Mouse (Mus musculus) MEL (cell line): Measurements from ENCODE around the gene Calhm2. TPM values are rescaled to one million over a fixed set of nuclear protein-coding genes. Genes with fewer than 3 reads are reported as not detected.

ENCODE experiments used
- DNase-seq: peaks from one replicate; pipeline ENCODE4 v3.0.0; 2011; ENCODE audit warnings: low read depth, low spot score
- H3K27ac ChIP-seq: 2 replicates; pipeline ENCODE4 v1.5.1; 2012; ENCODE audit warnings: low read depth, mild to moderate bottlenecking, control low read depth, low read length, moderate library complexity; ENCODE audit not compliant: control insufficient read depth
- H3K27me3 ChIP-seq, 2 experiments: fragments of 150-350 bp in 1 of 2; sonication (generic) in 1 of 2; 2 replicates each; pipeline ENCODE4 v1.6.1; 2012; ENCODE audit warnings: low read length in 2 of 2, mild to moderate bottlenecking in 2 of 2, improper control_type of control experiment in 1 of 2, moderate library complexity in 1 of 2; ENCODE audit not compliant: insufficient read depth in 2 of 2, control insufficient read depth in 1 of 2
- H3K36me3 ChIP-seq, 2 experiments: 2 replicates each; pipeline ENCODE4 v1.6.1; 2012 to 2014; ENCODE audit warnings: low read length in 2 of 2, improper control_type of control experiment in 1 of 2, inconsistent platforms in 1 of 2, mild to moderate bottlenecking in 1 of 2; ENCODE audit not compliant: insufficient read depth in 2 of 2, control insufficient read depth in 1 of 2
- H3K4me1 ChIP-seq, 2 experiments: fragments of 150-350 bp in 1 of 2; sonication (generic) in 1 of 2; 2 replicates each; pipeline ENCODE4 v1.6.1; 2012; ENCODE audit warnings: low read length in 2 of 2, improper control_type of control experiment in 1 of 2, mild to moderate bottlenecking in 1 of 2; ENCODE audit not compliant: insufficient read depth in 2 of 2, control insufficient read depth in 1 of 2
- H3K4me3 ChIP-seq, 2 experiments: fragments of 150-350 bp in 1 of 2; sonication (generic) in 1 of 2; 2 replicates each; pipeline ENCODE4 v1.5.1; 2012; ENCODE audit warnings: low read depth in 2 of 2, low read length in 2 of 2, mild to moderate bottlenecking in 2 of 2, moderate library complexity in 2 of 2, control low read depth in 1 of 2, improper control_type of control experiment in 1 of 2; ENCODE audit not compliant: control insufficient read depth in 1 of 2, insufficient read depth in 1 of 2
- H3K79me2 ChIP-seq: 2 replicates; pipeline ENCODE4 v1.6.1; 2012; ENCODE audit warnings: mild to moderate bottlenecking, low read length, moderate library complexity; ENCODE audit not compliant: control insufficient read depth, poor library complexity, insufficient read depth
- H3K9ac ChIP-seq: 2 replicates; pipeline ENCODE4 v1.6.1; 2012; ENCODE audit warnings: low read depth, mild to moderate bottlenecking, control low read depth, low read length, moderate library complexity; ENCODE audit not compliant: control insufficient read depth, poor library complexity, severe bottlenecking
- H3K9me3 ChIP-seq: fragments of 150-350 bp; sonication (generic); replicated peaks from 2 replicates; pipeline ENCODE4 v1.6.1; 2012; ENCODE audit warnings: mild to moderate bottlenecking, low read length, improper control_type of control experiment, moderate library complexity; ENCODE audit not compliant: insufficient read depth
- BHLHE40 ChIP-seq: IDR thresholded peaks from 2 replicates; pipeline ENCODE4 v1.6.1; 2012; ENCODE audit warnings: low read depth, mild to moderate bottlenecking, inconsistent platforms, low read length, improper control_type of control experiment, borderline replicate concordance
- CHD1 ChIP-seq: IDR thresholded peaks from 2 replicates; pipeline ENCODE4 v1.6.1; 2012; ENCODE audit warnings: low read depth, mild to moderate bottlenecking, inconsistent platforms, low read length, improper control_type of control experiment
- CHD2 ChIP-seq: IDR thresholded peaks from 2 replicates; pipeline ENCODE4 v1.6.1; 2011; ENCODE audit warnings: low read length, improper control_type of control experiment
- CTCF ChIP-seq, 3 experiments: IDR thresholded peaks in 2 of 3; conservative IDR thresholded peaks in 1 of 3; 2 replicates each; pipeline ENCODE4 v1.5.1; 2011 to 2012; ENCODE audit warnings: low read length in 3 of 3, low read depth in 2 of 3, mild to moderate bottlenecking in 2 of 3, improper control_type of control experiment in 1 of 3, inconsistent platforms in 1 of 3, mixed read lengths in 1 of 3, moderate library complexity in 1 of 3; ENCODE audit not compliant: control insufficient read depth in 1 of 3, insufficient read depth in 1 of 3, poor library complexity in 1 of 3, severe bottlenecking in 1 of 3
- E2F4 ChIP-seq: IDR thresholded peaks from 2 replicates; pipeline ENCODE4 v1.6.1; 2011; ENCODE audit warnings: low read depth, low read length, improper control_type of control experiment, borderline replicate concordance
- ELF1 ChIP-seq: IDR thresholded peaks from 2 replicates; pipeline ENCODE4 v1.6.1; 2014; ENCODE audit warnings: low read depth, mild to moderate bottlenecking, inconsistent platforms, low read length, improper control_type of control experiment, moderate library complexity
- EP300 ChIP-seq, 2 experiments: IDR thresholded peaks; 2 replicates each; pipeline ENCODE4 v1.6.1; 2011; ENCODE audit warnings: improper control_type of control experiment in 2 of 2, low read length in 2 of 2, low read depth in 1 of 2, mild to moderate bottlenecking in 1 of 2
- ETS1 ChIP-seq: IDR thresholded peaks from 2 replicates; pipeline ENCODE4 v1.6.1; 2012; ENCODE audit warnings: low read depth, mild to moderate bottlenecking, inconsistent platforms, low read length, improper control_type of control experiment, moderate library complexity
- GABPA ChIP-seq: IDR thresholded peaks from 2 replicates; pipeline ENCODE4 v1.6.1; 2012; ENCODE audit warnings: low read depth, mild to moderate bottlenecking, inconsistent platforms, low read length, improper control_type of control experiment, moderate library complexity
- GATA1 ChIP-seq: IDR thresholded peaks from 2 replicates; pipeline ENCODE4 v1.6.1; 2011; ENCODE audit warnings: low read depth, low read length, improper control_type of control experiment
- HCFC1 ChIP-seq: IDR thresholded peaks from 2 replicates; pipeline ENCODE4 v1.6.1; 2012; ENCODE audit warnings: low read depth, mild to moderate bottlenecking, inconsistent platforms, low read length, improper control_type of control experiment, moderate library complexity
- JUND ChIP-seq: IDR thresholded peaks from 2 replicates; pipeline ENCODE4 v1.6.1; 2011; ENCODE audit warnings: low read depth, mild to moderate bottlenecking, improper control_type of control experiment, low read length
- KAT2A ChIP-seq: conservative IDR thresholded peaks from 2 replicates; pipeline ENCODE4 v1.6.1; 2012; ENCODE audit warnings: low read depth, low read length, improper control_type of control experiment, inconsistent platforms
- MAFK ChIP-seq: IDR thresholded peaks from 2 replicates; pipeline ENCODE4 v1.6.1; 2011; ENCODE audit warnings: low read depth, mild to moderate bottlenecking, low read length, improper control_type of control experiment, borderline replicate concordance
- MAZ ChIP-seq: IDR thresholded peaks from 2 replicates; pipeline ENCODE4 v1.6.1; 2012; ENCODE audit warnings: low read depth, mild to moderate bottlenecking, inconsistent platforms, low read length, improper control_type of control experiment
- MEF2A ChIP-seq: IDR thresholded peaks from 2 replicates; pipeline ENCODE4 v1.6.1; 2014; ENCODE audit warnings: low read depth, mild to moderate bottlenecking, inconsistent platforms, low read length, improper control_type of control experiment; ENCODE audit not compliant: poor library complexity, insufficient replicate concordance, severe bottlenecking; ENCODE audit errors: extremely low read depth
- MXI1 ChIP-seq: IDR thresholded peaks from 2 replicates; pipeline ENCODE4 v1.6.1; 2011; ENCODE audit warnings: mild to moderate bottlenecking, low read depth, low read length, improper control_type of control experiment
- MYB ChIP-seq: IDR thresholded peaks from 2 replicates; pipeline ENCODE4 v1.6.1; 2011; ENCODE audit warnings: mild to moderate bottlenecking, low read depth, low read length, improper control_type of control experiment
- NELFE ChIP-seq: IDR thresholded peaks from 2 replicates; pipeline ENCODE4 v1.6.1; 2011; ENCODE audit warnings: low read depth, low read length, improper control_type of control experiment
- NRF1 ChIP-seq: IDR thresholded peaks from 2 replicates; pipeline ENCODE4 v1.6.1; 2014; ENCODE audit warnings: low read depth, mild to moderate bottlenecking, inconsistent platforms, low read length, improper control_type of control experiment, moderate library complexity; ENCODE audit not compliant: poor library complexity, insufficient read depth, severe bottlenecking
- POLR2A ChIP-seq, 2 experiments: IDR thresholded peaks; 2 replicates each; pipeline ENCODE4 v1.6.1; 2011 to 2012; ENCODE audit warnings: low read length in 2 of 2, mild to moderate bottlenecking in 2 of 2, control low read depth in 1 of 2, improper control_type of control experiment in 1 of 2, low read depth in 1 of 2, moderate library complexity in 1 of 2; ENCODE audit not compliant: control insufficient read depth in 1 of 2, insufficient read depth in 1 of 2, poor library complexity in 1 of 2
- POLR2AphosphoS2 ChIP-seq: IDR thresholded peaks from 2 replicates; pipeline ENCODE4 v1.6.1; 2011; ENCODE audit warnings: low read length, improper control_type of control experiment
- POLR2AphosphoS5 ChIP-seq: IDR thresholded peaks from 2 replicates; pipeline ENCODE4 v1.6.1; 2012; ENCODE audit warnings: low read depth, borderline replicate concordance, mild to moderate bottlenecking, inconsistent platforms, low read length, moderate library complexity, mixed read lengths
- RAD21 ChIP-seq: IDR thresholded peaks from 2 replicates; pipeline ENCODE4 v1.6.1; 2011; ENCODE audit warnings: mild to moderate bottlenecking, low read depth, low read length, improper control_type of control experiment
- RCOR1 ChIP-seq: IDR thresholded peaks from 2 replicates; pipeline ENCODE4 v1.6.1; 2012; ENCODE audit warnings: low read depth, mild to moderate bottlenecking, inconsistent platforms, low read length, improper control_type of control experiment
- SMC3 ChIP-seq: IDR thresholded peaks from 2 replicates; pipeline ENCODE4 v1.6.1; 2011; ENCODE audit warnings: low read depth, low read length, improper control_type of control experiment
- TAL1 ChIP-seq: IDR thresholded peaks from 2 replicates; pipeline ENCODE4 v1.6.1; 2012; ENCODE audit warnings: mild to moderate bottlenecking, inconsistent platforms, low read length, moderate library complexity, mixed read lengths
- TBP ChIP-seq: IDR thresholded peaks from 2 replicates; pipeline ENCODE4 v1.8.0; 2011; ENCODE audit warnings: low read depth, low read length, improper control_type of control experiment
- TCF12 ChIP-seq: IDR thresholded peaks from 2 replicates; pipeline ENCODE4 v1.6.1; 2014; ENCODE audit warnings: low read depth, mild to moderate bottlenecking, inconsistent platforms, low read length, improper control_type of control experiment, moderate library complexity
- UBTF ChIP-seq: IDR thresholded peaks from 2 replicates; pipeline ENCODE4 v1.6.1; 2012; ENCODE audit warnings: low read depth, mild to moderate bottlenecking, inconsistent platforms, low read length, improper control_type of control experiment, moderate library complexity, borderline replicate concordance; ENCODE audit not compliant: insufficient read depth
- USF1 ChIP-seq: IDR thresholded peaks from 2 replicates; pipeline ENCODE4 v1.6.1; 2014; ENCODE audit warnings: low read depth, mild to moderate bottlenecking, inconsistent platforms, low read length, improper control_type of control experiment, moderate library complexity
- USF2 ChIP-seq, 2 experiments: IDR thresholded peaks; 2 replicates each; pipeline ENCODE4 v1.6.1; 2011 to 2012; ENCODE audit warnings: improper control_type of control experiment in 2 of 2, low read length in 2 of 2, borderline replicate concordance in 1 of 2, inconsistent platforms in 1 of 2, low read depth in 1 of 2, mild to moderate bottlenecking in 1 of 2; ENCODE audit not compliant: insufficient read depth in 1 of 2
- ZC3H11A ChIP-seq: IDR thresholded peaks from 2 replicates; pipeline ENCODE4 v1.6.1; 2012; ENCODE audit warnings: low read depth, mild to moderate bottlenecking, inconsistent platforms, low read length, improper control_type of control experiment
- ZKSCAN1 ChIP-seq: IDR thresholded peaks from 2 replicates; pipeline ENCODE4 v1.6.1; 2012; ENCODE audit warnings: low read depth, mild to moderate bottlenecking, inconsistent platforms, low read length, improper control_type of control experiment, moderate library complexity
- ZMIZ1 ChIP-seq: IDR thresholded peaks from 2 replicates; pipeline ENCODE4 v1.6.1; 2012; ENCODE audit warnings: low read depth, mild to moderate bottlenecking, inconsistent platforms, low read length, improper control_type of control experiment, moderate library complexity
- ZNF384 ChIP-seq: IDR thresholded peaks from 2 replicates; pipeline ENCODE4 v1.6.1; 2012; ENCODE audit warnings: low read depth, mild to moderate bottlenecking, inconsistent platforms, low read length, improper control_type of control experiment
- polyA plus RNA-seq, 2 experiments: library from polyadenylated mRNA; stranded (reverse) in 1 of 2; unstranded in 1 of 2; fragments of >175 nt in 1 of 2; fragments of >200 nt in 1 of 2; gene quantifications; 2 replicates each; pipeline versions ENCODE4 v1.2.1 to v1.2.4; 2012; ENCODE audit warnings: low replicate concordance in 2 of 2, low read depth in 1 of 2; ENCODE audit not compliant: insufficient read length in 2 of 2, insufficient read depth in 1 of 2, missing spikeins in 1 of 2
- total RNA-seq: library from RNA; depleted of rRNA; stranded (reverse); fragments of 300-350 nt; gene quantifications from 2 replicates; pipeline ENCODE4 v1.2.3, GENCODE M21; 2012

Calhm2 gene
- total and polyA plus RNA-seq, 3 experiments: 11.1 to 11.2 TPM; not detected in 1

DNA sequence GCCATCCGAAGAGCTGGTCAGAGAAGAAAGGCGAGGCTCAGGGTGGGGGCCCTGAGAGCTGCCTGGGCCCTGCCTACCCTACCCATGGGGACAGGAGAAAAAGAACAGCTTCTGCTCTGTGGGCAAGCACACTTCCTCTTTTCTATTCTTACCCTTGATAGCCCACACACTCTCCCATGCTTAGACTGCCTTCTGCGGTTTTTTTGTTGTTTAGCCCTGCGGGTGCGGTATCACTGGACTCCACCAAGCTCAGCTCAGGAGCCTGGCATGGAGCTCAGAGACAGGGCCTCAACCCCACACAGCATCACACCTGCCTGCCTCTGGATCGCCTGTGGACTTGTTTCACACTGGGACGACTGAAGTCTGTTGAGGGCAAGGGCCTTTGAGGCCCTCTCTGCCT, 4.9 kb downstream of the Calhm2 start:
- Histone ChIP-seq H3K9me3 (no peaks in the 10 kb centered on the region), H3K79me2 (peaks cover 6% of the 10 kb centered on the region; the same call in 1 of the 2 replicates), H3K9ac (peak overlapping the region; percentile 38), H3K27me3 (no peaks in the 10 kb centered on the region), H3K27ac (peak overlapping the region; percentile 74), H3K36me3 (peaks cover 11 to 25% of the 10 kb centered on the region in 2 experiments), H3K4me1 (peaks cover 8 to 27% of the 10 kb centered on the region in 2 experiments), H3K4me3 (no peak overlapping the region)
- DNase-seq: peak; percentile 92
- TF ChIP-seq USF1: no peak
- TF ChIP-seq USF2 (IDR thresholded peaks at IDR 0.05; ENCODE audit: borderline replicate concordance in 1 of 2, insufficient read depth in 1 of 2, low read depth in 1 of 2, low read length in 2 of 2): no peak
- peak; percentile 79 for TF ChIP-seq ETS1
- TF ChIP-seq POLR2AphosphoS5: no peak
- peak; percentile 86 for TF ChIP-seq MAZ
- no peak; the same call in 1 of the 2 replicates for TF ChIP-seq GABPA
- TF ChIP-seq RCOR1: peak; percentile 84
- TF ChIP-seq RAD21: no peak
- TF ChIP-seq ZMIZ1: 0 out of 2 replicates have a peak, but pooled peaks have one; percentile 58
- peak; percentile 71; the same call in 1 of the 2 replicates for TF ChIP-seq MXI1
- peak; percentile 19; the same call in 1 of the 2 replicates for TF ChIP-seq CHD2
- no peak for TF ChIP-seq ZC3H11A
- peak; percentile 50; the same call in 1 of the 2 replicates for TF ChIP-seq ZNF384
- no peak for TF ChIP-seq CHD1
- no peak for TF ChIP-seq MYB
- no peak for TF ChIP-seq NRF1
- no peak for TF ChIP-seq E2F4
- no peak for TF ChIP-seq POLR2AphosphoS2
- peak; percentile 92; the same call in 1 of the 2 replicates for TF ChIP-seq MEF2A
- TF ChIP-seq JUND: 0 out of 2 replicates have a peak, but pooled peaks have one; percentile 50
- no peak for TF ChIP-seq UBTF
- TF ChIP-seq TBP: peak; percentile 51; the same call in 1 of the 2 replicates
- peak; percentile 62 for TF ChIP-seq TCF12
- peak; percentile 49; the same call in 1 of the 2 replicates for TF ChIP-seq MAFK
- no peak for TF ChIP-seq ZKSCAN1
- no peak for TF ChIP-seq CTCF (IDR thresholded peaks at IDR 0.05 in 2 of 3, conservative IDR thresholded peaks at IDR 0.05 in 1 of 3; ENCODE audit: control insufficient read depth in 1 of 3, insufficient read depth in 1 of 3, low read depth in 2 of 3, low read length in 3 of 3, poor library complexity in 1 of 3, severe bottlenecking in 1 of 3)
- peak; percentile 27; the same call in 1 of the 2 replicates for TF ChIP-seq NELFE
- peak; percentile 58 for TF ChIP-seq ELF1
- TF ChIP-seq SMC3: peak; percentile 13; the same call in 1 of the 2 replicates
- peak; percentile 82 to 94 for TF ChIP-seq EP300 (IDR thresholded peaks at IDR 0.05; ENCODE audit: low read depth in 1 of 2, low read length in 2 of 2)
- no peak for TF ChIP-seq POLR2A (IDR thresholded peaks at IDR 0.05; ENCODE audit: control insufficient read depth in 1 of 2, insufficient read depth in 1 of 2, low read depth in 1 of 2, low read length in 2 of 2, poor library complexity in 1 of 2)
- TF ChIP-seq TAL1: peak; percentile 36; the same call in 1 of the 2 replicates
- TF ChIP-seq KAT2A: no peak
- TF ChIP-seq BHLHE40: no peak; the same call in 1 of the 2 replicates
- TF ChIP-seq HCFC1: no peak
- TF ChIP-seq GATA1: peak; percentile 49; the same call in 1 of the 2 replicates
